Mouse (Mus musculus) spleen, adult 2 months (tissue): ENCODE data around the gene Ripk1.

Experiments
- CTCF ChIP-seq: fragments of 200-500 bp; IDR thresholded peaks from 2 replicates; pipeline ENCODE4 v1.5.1; 2011; ENCODE audit warnings: mild to moderate bottlenecking, inconsistent platforms; ENCODE audit not compliant: insufficient read depth, insufficient read length, insufficient replicate concordance; ENCODE audit errors: extremely low read depth
- POLR2A ChIP-seq: fragments of 200-500 bp; IDR thresholded peaks from 2 replicates; pipeline ENCODE4 v1.6.1; 2011; ENCODE audit warnings: low read depth, low read length, inconsistent platforms

- 0 out of 2 replicates have a peak, but pooled peaks have one; percentile 30 for TF ChIP-seq CTCF
- TF ChIP-seq POLR2A, result peak; percentile 92
These were observed 75.5 kb downstream of the Ripk1 start, which contains the start of gene Tubb2a for GRCm38 (mm10) chr13:34077492-34078271.
